7 mouse cellular contexts compared by ENCODE assay signal in the genomic region with DNA sequence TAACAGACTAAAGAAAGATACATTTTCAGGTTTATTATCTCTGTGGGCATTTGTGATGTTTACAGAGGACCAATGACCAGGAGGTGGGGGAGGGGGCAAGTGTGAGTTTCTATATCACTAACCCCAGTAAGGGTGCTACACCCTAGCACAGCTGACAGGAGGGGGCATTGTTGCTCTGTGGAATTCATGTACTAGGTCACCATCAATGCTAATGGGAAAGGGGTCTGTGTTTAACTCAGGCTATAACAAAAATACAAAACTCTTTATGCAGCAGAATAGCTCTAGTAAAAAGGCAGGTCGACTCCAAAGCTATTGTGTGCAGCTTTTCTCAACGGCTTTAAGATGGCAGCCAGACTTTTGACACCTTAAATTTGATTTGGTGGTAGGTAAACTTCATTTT.
DNase-seq lines count a peak whose midpoint lies in the region; ATAC-seq and TF ChIP-seq lines count a peak whose summit lies in the region.

No protein-coding gene starts in this region.

- peak; percentile 61; the same call in 1 of the 2 replicates for ATAC-seq in forebrain, embryonic 13.5 days
- peak; percentile 39; the same call in 1 of the 2 replicates for ATAC-seq in lung, embryonic 14.5 days (ENCODE audit: insufficient read depth)
- ATAC-seq in stomach, embryonic 14.5 days (ENCODE audit: insufficient number of reproducible peaks, insufficient read depth, low FRiP score, low read depth): no peak

- peaks cover 30% of the 10 kb centered on the region for H3K4me1 ChIP-seq in forebrain, embryonic 13.5 days
- no peaks in the 10 kb centered on the region for H3K4me1 ChIP-seq in kidney, adult 2 months (ENCODE audit: control insufficient read depth, insufficient read depth, low read length)
- peaks cover 27% of the 10 kb centered on the region for H3K4me1 ChIP-seq in lung, embryonic 14.5 days (ENCODE audit: insufficient read depth)
- peaks cover 13% of the 10 kb centered on the region for H3K4me1 ChIP-seq in stomach, embryonic 14.5 days (ENCODE audit: control insufficient read depth, insufficient read depth, low read length)

- 7% methylated on average over 2 of the region's 2 CpGs for whole genome bisulfite sequencing in forebrain, embryonic 13.5 days
- WGBS in kidney, adult 2 months: 17% methylated on average over 2 of the region's 2 CpGs
- WGBS in lung, embryonic 14.5 days: 8% methylated on average over 2 of the region's 2 CpGs
- 13% methylated on average over 2 of the region's 2 CpGs for WGBS in stomach, embryonic 14.5 days

- no peak overlapping the region for H3K9ac ChIP-seq in forebrain, embryonic 13.5 days
- no peak overlapping the region for H3K9ac ChIP-seq in lung, embryonic 14.5 days
- no peak overlapping the region for H3K9ac ChIP-seq in stomach, embryonic 14.5 days (replicated peaks; ENCODE audit: low read depth, low read length)

- H3K4me3 ChIP-seq in forebrain, embryonic 13.5 days: no peak overlapping the region
- H3K4me3 ChIP-seq in kidney, adult 2 months (ENCODE audit: insufficient read depth, low read depth, low read length): no peak overlapping the region
- no peak overlapping the region for H3K4me3 ChIP-seq in lung, embryonic 14.5 days (ENCODE audit: low read depth, low read length)
- H3K4me3 ChIP-seq in stomach, embryonic 14.5 days (ENCODE audit: low read depth, low read length): no peak overlapping the region

- no peak for TF ChIP-seq POLR2A in kidney, adult 2 months (IDR thresholded peaks at IDR 0.05; ENCODE audit: low read depth, low read length)

- no peaks in the 10 kb centered on the region for H3K36me3 ChIP-seq in forebrain, embryonic 13.5 days (ENCODE audit: poor library complexity, severe bottlenecking)
- no peaks in the 10 kb centered on the region for H3K36me3 ChIP-seq in kidney, adult 2 months (ENCODE audit: control insufficient read depth, insufficient read depth, low read length)
- H3K36me3 ChIP-seq in lung, embryonic 14.5 days (ENCODE audit: insufficient read depth): no peaks in the 10 kb centered on the region
- H3K36me3 ChIP-seq in stomach, embryonic 14.5 days (ENCODE audit: control insufficient read depth, insufficient read depth, low read length): no peaks in the 10 kb centered on the region

- H3K27me3 ChIP-seq in forebrain, embryonic 13.5 days: peaks cover 3% of the 10 kb centered on the region
- no peaks in the 10 kb centered on the region for H3K27me3 ChIP-seq in kidney, adult 2 months (replicated peaks; ENCODE audit: control insufficient read depth, insufficient read depth, low read length)
- H3K27me3 ChIP-seq in lung, embryonic 14.5 days (ENCODE audit: insufficient read depth, low read length): no peaks in the 10 kb centered on the region
- H3K27me3 ChIP-seq in stomach, embryonic 14.5 days (ENCODE audit: control insufficient read depth, insufficient read depth, low read length): no peaks in the 10 kb centered on the region

- no peak overlapping the region for H3K27ac ChIP-seq in forebrain, embryonic 13.5 days
- no peak overlapping the region for H3K27ac ChIP-seq in kidney, adult 2 months (ENCODE audit: insufficient read depth, low read depth, low read length)
- H3K27ac ChIP-seq in lung, embryonic 14.5 days (ENCODE audit: low read depth): peak overlapping the region; percentile 94; the same call in 1 of the 2 replicates
- H3K27ac ChIP-seq in stomach, embryonic 14.5 days (ENCODE audit: low read length): peak overlapping the region; percentile 79; the same call in 1 of the 2 replicates

- H3K9me3 ChIP-seq in forebrain, embryonic 13.5 days (replicated peaks): no peaks in the 10 kb centered on the region
- H3K9me3 ChIP-seq in lung, embryonic 14.5 days (ENCODE audit: low read depth, low read length): no peaks in the 10 kb centered on the region
- H3K9me3 ChIP-seq in stomach, embryonic 14.5 days (ENCODE audit: control insufficient read depth, low read depth, low read length): no peaks in the 10 kb centered on the region

- DNase-seq in right cerebral cortex, postnatal 4 days: peak; percentile 22
- DNase-seq in right cerebral cortex, adult 18-20 months: no peak
- DNase-seq in kidney, adult 2 months: peak; percentile 28
- DNase-seq in lung, embryonic 14.5 days: peak; percentile 83
- no peak for DNase-seq in frontal cortex, postnatal 36 days (ENCODE audit: low spot score in 2 of 2)

- no peak overlapping the region for H3K4me2 ChIP-seq in forebrain, embryonic 13.5 days
- peak overlapping the region; percentile 59 for H3K4me2 ChIP-seq in lung, embryonic 14.5 days
- H3K4me2 ChIP-seq in stomach, embryonic 14.5 days (replicated peaks; ENCODE audit: low read depth, low read length): no peak overlapping the region

- TF ChIP-seq CTCF in kidney, adult 2 months (conservative IDR thresholded peaks at IDR 0.05; ENCODE audit: insufficient read depth, insufficient read length, low read depth, low read length): peak; percentile 66
- TF ChIP-seq CTCF in lung, embryonic 14.5 days (IDR thresholded peaks at IDR 0.05; ENCODE audit: low read depth): peak; percentile 71

Comparison
In these comparisons a context has a peak if more than half of its experiments do, and no peak if none do; other contexts are left out.
1. DNase-seq: peak in right cerebral cortex, postnatal 4 days (single experiment), kidney, adult 2 months (single experiment) and lung, embryonic 14.5 days (single experiment); none in right cerebral cortex, adult 18-20 months (single experiment) and frontal cortex, postnatal 36 days (0 of 2).
2. H3K27ac ChIP-seq: peak in lung, embryonic 14.5 days (single experiment) and stomach, embryonic 14.5 days (single experiment); none in forebrain, embryonic 13.5 days (single experiment) and kidney, adult 2 months (single experiment).